Mouse (Mus musculus): ENCODE measurements at regions not wholly inside any gene's neighbourhood (a gene's known extent, or its start where the extent isn't known, plus 50 kb on each side); places are given as distances from the start of the nearest gene placed in this dataset.
"Not testable (repeated sequence)": the region's sequence is repeated elsewhere in the genome, so short reads cannot be mapped to it uniquely, and the experiment has no call there.

DNA sequence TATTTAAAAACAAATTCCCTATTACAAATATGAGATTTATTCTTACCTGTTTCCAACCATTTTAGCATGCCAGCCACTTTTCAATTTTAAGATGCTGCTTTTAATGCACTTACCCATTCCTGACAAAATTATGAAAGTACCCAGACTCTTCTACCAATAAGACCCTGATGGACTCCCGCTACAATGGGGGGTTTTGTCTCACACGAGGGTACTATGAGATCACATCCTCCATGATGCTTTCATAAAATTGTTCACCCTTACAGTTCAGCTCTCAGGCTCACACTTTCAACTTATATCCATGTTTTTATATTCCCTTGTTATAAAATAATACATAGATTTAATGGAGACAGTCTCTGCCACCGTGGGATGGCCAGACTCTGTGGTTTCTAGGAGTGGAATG, 68.1 kb upstream of the Adamts18 start:
- no peak for DNase-seq (ENCODE audit: low spot score)

- no peak for DNase-seq (ENCODE audit: low spot score)
Measured at GRCm38 (mm10) chr8:113917197-113917596, 68.7 kb upstream of the Adamts18 start.

GRCm38 (mm10) chr8:113920306-113920705, 71.8 kb upstream of the Adamts18 start:
- DNase-seq (ENCODE audit: low spot score): no peak

- DNase-seq (ENCODE audit: low spot score): no peak
Measured at GRCm38 (mm10) chr8:113923381-113923780, 74.8 kb upstream of the Adamts18 start.

- DNase-seq (ENCODE audit: low spot score): no peak
Measured at GRCm38 (mm10) chr8:113953721-113954120, 105.2 kb upstream of the Adamts18 start.

DNA sequence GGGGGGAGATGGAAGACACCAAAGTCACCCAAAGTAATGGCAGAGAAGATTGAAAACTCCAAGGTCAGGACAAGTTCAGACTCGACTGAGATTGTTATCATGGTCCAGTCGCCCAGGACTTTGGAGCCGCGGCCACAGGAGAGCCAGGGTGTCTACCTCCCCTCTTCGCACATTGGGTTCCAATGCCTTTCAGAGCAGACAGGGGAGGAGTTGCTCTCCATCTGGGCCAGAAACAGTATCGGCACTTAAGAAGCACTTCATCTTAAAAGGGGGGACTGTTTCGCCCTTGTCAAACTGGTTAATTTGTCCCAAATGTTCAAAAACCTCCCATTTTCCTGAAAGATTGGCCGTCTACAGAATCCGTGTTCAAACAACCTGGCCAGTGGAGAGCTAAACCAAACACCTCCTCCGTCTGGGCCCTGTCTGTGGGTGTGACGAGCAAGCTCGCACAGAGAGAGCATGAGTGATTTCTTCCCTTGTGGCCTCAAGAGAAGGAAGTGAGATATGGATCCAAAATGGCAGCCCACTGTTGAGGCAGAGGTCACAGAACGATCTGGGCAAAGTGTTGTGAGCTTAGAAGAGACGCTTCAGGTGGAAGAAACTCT, 108.0 kb upstream of the Adamts18 start:
- no peak for DNase-seq (ENCODE audit: low spot score)

DNA sequence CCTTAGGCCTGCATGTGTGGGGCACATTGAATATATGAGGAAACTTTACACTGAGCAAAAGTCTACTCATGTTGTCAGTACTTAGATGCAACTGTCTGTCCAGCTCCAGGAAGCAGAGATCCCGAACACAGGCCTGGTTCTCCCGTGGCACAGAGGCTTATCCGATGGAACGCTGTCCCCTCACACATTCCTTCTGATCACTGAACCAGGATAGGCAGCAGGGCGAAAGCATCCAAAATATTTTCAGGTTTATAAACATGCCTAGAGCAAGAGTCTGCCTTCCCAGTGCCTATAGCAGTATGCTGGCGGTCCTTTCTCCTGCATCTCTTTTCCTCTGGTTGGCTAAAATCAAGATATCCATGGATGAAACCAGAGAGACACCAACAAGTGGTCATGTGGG, 109.3 kb upstream of the Adamts18 start:
- no peak for DNase-seq (ENCODE audit: low spot score)

DNA sequence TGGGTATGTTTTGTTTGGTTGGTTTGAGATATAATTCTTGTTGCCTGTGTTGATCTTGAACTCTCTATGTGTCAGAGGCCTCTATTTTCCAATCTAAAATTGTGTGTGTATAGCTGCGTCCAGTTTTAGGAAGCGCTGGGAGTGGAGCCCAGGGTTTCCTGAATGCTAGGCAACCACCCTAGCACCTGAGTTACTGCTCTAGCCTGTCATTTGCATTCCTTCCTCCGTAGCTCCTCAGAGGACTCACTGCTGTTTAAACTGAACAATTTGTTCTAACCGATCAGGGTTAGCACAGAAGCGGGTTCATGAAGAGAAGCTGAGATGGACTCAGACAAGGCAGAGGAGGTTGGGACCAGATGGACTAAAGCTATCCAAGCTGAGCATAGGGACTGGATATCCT, 127.3 kb upstream of the Adamts18 start:
- DNase-seq (ENCODE audit: low spot score): no peak

DNA sequence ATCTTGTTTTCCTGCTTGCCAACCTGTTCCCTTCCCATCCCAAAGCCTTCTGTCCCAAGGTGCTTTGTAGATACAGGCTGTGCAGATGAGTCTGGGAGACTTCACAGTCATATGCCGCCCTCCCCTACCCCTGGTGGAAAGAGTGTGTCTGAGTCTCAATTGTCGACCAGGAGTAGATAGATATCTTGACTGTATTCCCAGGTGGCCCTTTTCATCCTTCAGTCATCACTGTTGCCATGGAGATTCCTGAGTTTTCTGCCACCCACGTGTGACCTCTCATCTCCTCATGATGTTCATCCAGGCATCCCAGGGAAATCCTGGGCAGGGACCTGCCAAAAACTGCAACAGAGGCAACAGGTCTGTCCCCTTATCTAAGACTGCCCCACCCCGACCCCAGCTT, 128.1 kb upstream of the Adamts18 start:
- no peak for DNase-seq (ENCODE audit: low spot score)

DNA sequence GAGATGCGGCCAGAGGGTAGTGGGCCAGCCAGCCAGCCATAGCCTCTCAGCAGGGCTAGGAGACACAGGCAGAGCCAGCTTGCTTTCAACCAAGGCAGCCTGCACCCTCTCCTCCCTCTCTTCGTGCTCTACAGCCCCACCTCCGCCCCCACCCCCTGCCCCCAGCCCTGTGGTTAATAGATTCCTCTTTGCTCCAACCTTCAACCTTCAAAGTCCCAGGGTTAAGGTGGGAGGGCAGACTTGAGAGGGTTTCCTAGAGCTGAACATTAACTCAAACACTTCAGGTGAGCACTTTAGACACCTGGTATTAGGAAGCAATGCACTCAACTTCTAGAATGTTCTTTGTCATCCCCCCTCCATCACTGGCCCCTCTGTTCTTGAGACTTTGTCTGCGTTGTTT, 128.5 kb upstream of the Adamts18 start:
- no peak for DNase-seq (ENCODE audit: low spot score)

DNA sequence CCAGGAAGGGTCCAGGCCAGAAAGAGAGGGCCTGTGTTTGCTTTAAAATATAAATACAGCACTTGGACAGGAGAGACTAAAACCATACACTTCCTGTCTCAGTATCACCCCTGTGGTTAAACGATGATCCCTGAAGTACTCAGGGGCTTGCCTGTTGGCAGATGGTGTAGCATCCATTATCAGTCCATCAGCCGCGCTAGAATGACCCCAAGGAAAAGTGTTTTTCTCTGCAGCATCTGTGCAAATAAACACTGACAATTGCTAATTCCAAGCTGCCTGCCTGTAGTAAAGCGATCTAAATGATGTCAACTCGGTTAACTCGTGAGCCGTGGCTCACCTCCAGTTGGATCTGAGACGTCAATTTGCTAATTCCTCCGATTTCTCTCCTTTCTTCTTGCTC, 130.4 kb upstream of the Adamts18 start:
- no peak for DNase-seq (ENCODE audit: low spot score)

GRCm38 (mm10) chr8:113979837-113980236, 131.3 kb upstream of the Adamts18 start:
- no peak for DNase-seq (ENCODE audit: low spot score)

DNA sequence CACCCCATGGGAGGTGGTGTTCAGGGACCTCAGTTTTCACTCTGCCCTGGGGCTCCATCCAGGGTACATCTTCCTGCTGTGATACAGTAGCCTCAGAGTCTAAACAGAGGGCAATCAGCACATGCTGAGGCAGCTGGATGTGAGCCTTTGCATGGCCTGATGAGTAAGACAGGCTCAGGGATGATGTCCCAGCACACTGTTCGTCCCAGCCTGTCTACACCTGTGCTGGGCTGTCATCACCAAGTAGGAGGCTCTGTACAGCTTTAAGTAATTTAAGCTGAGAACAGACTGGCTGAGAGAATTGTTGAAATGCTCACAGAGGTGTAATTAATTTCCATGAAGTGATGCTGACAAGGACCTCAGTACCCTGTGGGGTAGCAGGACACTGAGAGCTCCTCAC, 132.8 kb upstream of the Adamts18 start:
- DNase-seq (ENCODE audit: low spot score): no peak

DNA sequence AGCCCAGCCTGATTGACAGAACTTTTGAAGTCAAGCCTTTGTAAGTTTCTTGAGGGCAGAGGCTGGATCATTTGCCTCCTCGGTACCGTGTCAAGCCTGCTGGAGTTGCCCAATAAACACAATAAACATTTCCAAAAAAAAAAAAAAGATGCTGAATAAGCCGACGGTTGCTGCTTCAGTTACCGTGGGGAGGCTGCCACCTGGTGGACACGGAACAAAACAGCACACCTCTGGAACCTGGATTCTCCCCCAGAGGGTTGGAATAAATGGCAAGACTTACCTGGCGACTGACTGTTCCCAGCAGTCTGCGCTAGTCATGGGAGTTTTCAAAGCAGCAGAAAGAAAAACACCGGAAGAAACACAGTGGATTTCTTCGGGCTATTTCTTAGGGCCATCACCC, 136.3 kb upstream of the Adamts18 start:
- DNase-seq (ENCODE audit: low spot score): peak; percentile 67

- no peak for DNase-seq (ENCODE audit: low spot score)
Measured at GRCm38 (mm10) chr8:113985471-113985870, 136.9 kb upstream of the Adamts18 start.

DNA sequence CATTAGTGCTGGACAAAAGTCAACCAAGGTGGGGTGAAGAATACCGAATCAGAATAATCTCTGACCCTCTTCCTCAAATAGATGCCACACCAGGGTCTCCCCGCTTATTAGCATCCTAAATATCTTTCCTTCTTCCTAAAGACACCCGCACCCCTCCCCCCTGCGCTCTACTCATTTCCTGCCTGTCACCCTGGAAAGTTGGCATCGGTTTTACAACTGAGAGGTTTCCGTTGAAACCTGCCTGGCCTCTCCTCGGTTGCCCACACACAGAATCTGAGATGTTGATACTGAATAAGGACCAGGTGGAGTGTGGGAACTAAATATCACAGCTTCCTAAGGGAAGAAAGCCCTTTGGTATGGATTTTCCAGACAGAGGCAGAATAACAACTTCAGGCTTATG, 137.4 kb upstream of the Adamts18 start:
- DNase-seq (ENCODE audit: low spot score): no peak

GRCm38 (mm10) chr8:113990718-113991117, 142.2 kb upstream of the Adamts18 start:
- no peak for DNase-seq (ENCODE audit: low spot score)

DNA sequence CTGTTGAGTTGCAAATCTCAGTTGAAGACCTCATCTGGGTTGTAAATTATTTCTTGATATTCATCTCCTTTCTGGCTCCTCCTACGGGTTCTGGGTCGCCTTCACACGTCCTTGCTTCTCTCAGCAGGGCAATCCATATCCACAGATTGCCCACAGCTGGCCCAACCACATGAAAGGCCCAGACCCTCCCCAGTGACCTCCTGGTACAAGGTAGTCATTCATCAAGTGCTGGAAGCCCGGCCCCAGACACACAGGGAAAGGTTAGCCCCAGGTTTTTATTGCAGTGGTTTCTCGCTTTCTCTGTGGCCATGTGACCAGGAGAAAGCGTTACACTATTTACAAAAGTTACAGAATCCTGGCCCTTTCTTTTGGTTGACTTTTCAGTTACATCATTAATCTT, 134.5 kb upstream of the Nudt7 start:
- DNase-seq (ENCODE audit: low spot score): no peak

DNA sequence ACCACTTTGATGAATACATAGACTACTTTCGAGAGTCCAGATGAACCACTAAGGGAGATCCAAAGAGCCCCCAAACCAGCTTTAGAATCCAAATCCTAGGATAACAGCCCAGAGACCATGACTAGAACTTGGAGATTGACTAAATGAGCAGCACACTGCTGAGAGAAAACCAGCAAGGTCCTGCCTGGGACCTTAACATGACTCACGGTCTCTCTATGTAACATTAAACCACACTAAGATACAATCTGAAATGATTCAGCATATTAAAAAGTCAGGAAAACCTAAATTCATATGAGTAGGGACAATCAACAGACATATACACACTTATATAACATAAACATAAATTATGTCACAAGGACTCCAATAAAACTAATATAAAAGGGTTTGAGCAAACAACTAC, 131.7 kb upstream of the Nudt7 start:
- DNase-seq (ENCODE audit: low spot score): no peak

DNA sequence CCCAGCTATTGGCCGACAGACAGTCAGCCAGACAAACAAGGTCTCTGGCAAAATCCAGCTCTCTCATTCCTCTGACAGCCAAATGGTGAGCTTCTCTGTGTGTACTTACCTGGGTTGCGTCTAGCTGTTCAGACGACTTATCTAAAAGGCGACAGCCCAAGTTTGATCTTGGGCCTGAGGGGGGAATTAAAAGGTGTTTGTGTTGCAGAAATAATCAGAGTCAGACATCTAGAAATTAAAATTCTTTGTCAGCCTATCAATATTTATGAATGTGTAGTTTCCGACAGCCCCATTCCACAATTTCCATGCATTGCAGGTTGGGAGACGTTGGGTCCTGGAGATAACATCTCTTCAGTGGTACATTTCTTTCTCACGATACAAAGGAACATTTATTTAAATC, 128.9 kb upstream of the Nudt7 start:
- DNase-seq (ENCODE audit: low spot score): no peak

- no peak for DNase-seq (ENCODE audit: low spot score)
Measured at GRCm38 (mm10) chr8:114006587-114006986, 126.8 kb upstream of the Nudt7 start.

- no peak for DNase-seq (ENCODE audit: low spot score)
Measured at GRCm38 (mm10) chr8:114007103-114007502, 126.3 kb upstream of the Nudt7 start.

GRCm38 (mm10) chr8:114018364-114018763, 115.0 kb upstream of the Nudt7 start:
- peak; percentile 91 for DNase-seq (ENCODE audit: low spot score)

GRCm38 (mm10) chr8:114030141-114030540, 103.2 kb upstream of the Nudt7 start:
- DNase-seq (ENCODE audit: low spot score): not testable (repeated sequence)

GRCm38 (mm10) chr8:114052426-114052825, 80.9 kb upstream of the Nudt7 start:
- DNase-seq (ENCODE audit: low spot score): no peak

Data from MN1 (cell line).